Mouse (Mus musculus): ENCODE results near the gene Efcab8. TPM values are rescaled to one million over a fixed set of nuclear protein-coding genes. Genes with fewer than 3 reads are reported as not detected.
A peak's percentile ranks its signal among the peaks of the same experiment; 100 is the strongest.

The Efcab8 gene
- 1.4 TPM in 1 of 2 replicates, not detected in the other for polyA plus RNA-seq (2011; ENCODE audit: insufficient read depth, insufficient read length, low replicate concordance, missing spikeins)

DNA sequence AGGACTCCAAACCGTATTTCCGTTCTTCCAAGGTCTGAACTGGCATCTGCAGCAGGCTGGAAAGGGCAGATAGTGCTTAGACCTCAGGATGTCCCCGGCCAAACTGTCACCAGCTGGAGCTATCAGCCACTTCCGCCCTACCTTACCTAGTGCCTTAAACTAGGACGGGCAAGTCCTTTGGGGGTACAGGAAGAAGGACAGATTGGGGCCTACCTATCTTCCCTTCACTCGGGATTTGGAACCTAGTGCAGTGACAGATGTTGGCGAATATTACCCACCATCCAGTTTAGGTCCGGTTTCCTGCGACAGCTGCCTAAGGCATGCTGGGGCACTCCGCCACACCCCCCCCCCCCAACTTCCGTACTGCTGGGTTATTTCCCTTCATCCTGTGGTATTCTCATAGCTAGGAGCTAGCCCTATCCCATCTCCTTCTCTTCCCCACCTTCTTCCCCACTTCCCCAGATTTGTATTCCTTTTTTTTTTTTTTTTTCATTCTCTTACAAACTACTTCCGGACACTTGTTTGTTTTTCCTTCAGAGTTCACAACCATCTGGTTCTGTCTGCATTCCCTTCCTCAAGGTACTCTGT is at the start of gene Efcab8:
TSS of gene Efcab8 (plus strand) at position 538 of the 588 bp plus-strand sequence.
- TF ChIP-seq POLR2A (IDR thresholded peaks at IDR 0.05; ENCODE audit: borderline replicate concordance, control insufficient read depth, low read depth, low read length) (no peak), CTCF (IDR thresholded peaks at IDR 0.05; ENCODE audit: control insufficient read depth, insufficient read depth, low read length) (no peak)
- 18% methylated on average over 12 of the region's 12 CpGs for WGBS
- H3K4me3 ChIP-seq (replicated peaks; ENCODE audit: control insufficient read depth, low read depth, low read length) = peak within 1 kb of the TSS; percentile 62
- H3K27ac ChIP-seq (ENCODE audit: control insufficient read depth, insufficient read depth, low read depth, low read length, poor library complexity) = peak within 1 kb of the TSS; percentile 6; the same call in 1 of the 2 replicates
- peaks cover 2% of the 10 kb centered on the region for H3K4me1 ChIP-seq (ENCODE audit: control insufficient read depth, insufficient read depth, low read length)

DNA sequence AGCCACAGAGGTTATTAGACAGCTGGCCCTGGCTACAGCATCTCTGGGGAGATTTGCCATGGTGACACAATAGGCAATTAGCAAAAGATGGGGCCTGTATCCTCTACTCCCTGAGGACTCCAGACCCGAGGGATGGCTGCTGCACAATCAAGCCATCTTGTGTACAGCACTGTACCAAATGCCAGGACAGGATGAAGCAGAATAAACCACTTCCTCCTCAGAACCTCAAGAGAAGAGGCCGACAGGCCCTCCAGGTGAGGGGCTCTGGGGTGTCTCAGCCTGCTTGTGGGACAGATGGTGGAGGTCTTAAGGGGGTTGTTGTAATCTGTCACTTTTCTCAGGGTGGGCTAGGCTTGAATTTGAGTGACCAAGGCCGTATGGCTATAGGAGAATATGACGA is 45.7 kb upstream of the Efcab8 start:
- Histone ChIP-seq H3K27ac (ENCODE audit: control insufficient read depth, insufficient read depth, low read depth, low read length, poor library complexity) (no peak overlapping the region), H3K4me1 (ENCODE audit: control insufficient read depth, insufficient read depth, low read length) (no peaks in the 10 kb centered on the region), H3K4me3 (replicated peaks; ENCODE audit: control insufficient read depth, low read depth, low read length) (no peak overlapping the region)
- WGBS = 36% methylated on average over 4 of the region's 4 CpGs
- TF ChIP-seq CTCF (IDR thresholded peaks at IDR 0.05; ENCODE audit: control insufficient read depth, insufficient read depth, low read length) = no peak
- TF ChIP-seq POLR2A (IDR thresholded peaks at IDR 0.05; ENCODE audit: borderline replicate concordance, control insufficient read depth, low read depth, low read length) = no peak

- Histone ChIP-seq H3K27ac (ENCODE audit: control insufficient read depth, insufficient read depth, low read depth, low read length, poor library complexity) (peak within 1 kb of the TSS; percentile 91), H3K4me1 (ENCODE audit: control insufficient read depth, insufficient read depth, low read length) (no peaks in the 10 kb centered on the region; the same call in 1 of the 2 replicates), H3K4me3 (replicated peaks; ENCODE audit: control insufficient read depth, low read depth, low read length) (peak within 1 kb of the TSS; percentile 92)
- 11% methylated on average over 58 of the region's 58 CpGs for WGBS
- TF ChIP-seq CTCF (IDR thresholded peaks at IDR 0.05; ENCODE audit: control insufficient read depth, insufficient read depth, low read length) = no peak
- TF ChIP-seq POLR2A (IDR thresholded peaks at IDR 0.05; ENCODE audit: borderline replicate concordance, control insufficient read depth, low read depth, low read length) = peak; percentile 55; the same call in 1 of the 2 replicates
These were observed 39.0 kb upstream of the Efcab8 start, which contains the start of gene Mapre1 for GRCm38 (mm10) chr2:153740500-153741436. Gene Mapre1 (plus strand): TSS chr2:153741274.

DNA sequence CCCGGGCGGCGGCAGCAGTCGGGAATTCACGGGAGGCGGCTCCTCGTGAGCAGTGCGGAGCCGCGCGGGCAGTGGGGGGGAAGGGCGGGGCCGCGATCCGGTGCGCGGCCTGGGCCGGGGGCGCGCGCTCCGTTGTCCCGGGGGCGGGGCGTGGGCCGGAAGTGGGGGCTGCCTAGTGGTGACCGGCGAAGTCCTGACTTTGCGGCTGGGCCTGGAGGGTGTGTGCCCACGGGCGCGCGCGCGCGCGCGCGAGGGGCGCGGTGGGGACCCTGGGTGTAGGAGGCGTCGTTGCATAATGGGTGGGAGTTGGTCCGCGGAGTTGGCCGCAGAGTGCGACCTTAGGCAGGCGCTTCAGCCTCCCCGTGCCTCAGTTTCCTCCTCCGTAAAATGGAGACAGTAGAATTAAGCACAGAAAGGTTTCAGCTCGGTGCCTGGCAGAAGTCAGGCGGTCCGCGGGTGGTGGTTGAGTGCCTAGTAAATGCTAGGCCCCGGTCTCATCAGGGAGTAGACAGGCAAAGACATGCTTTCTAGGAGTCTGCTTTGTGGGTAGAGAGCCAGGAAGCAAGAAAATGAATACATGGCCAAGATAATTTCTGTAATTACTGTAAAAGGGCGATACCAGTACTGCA is 38.2 kb upstream of the Efcab8 start:
- under 1% methylated on average over 56 of the region's 56 CpGs for WGBS

DNA sequence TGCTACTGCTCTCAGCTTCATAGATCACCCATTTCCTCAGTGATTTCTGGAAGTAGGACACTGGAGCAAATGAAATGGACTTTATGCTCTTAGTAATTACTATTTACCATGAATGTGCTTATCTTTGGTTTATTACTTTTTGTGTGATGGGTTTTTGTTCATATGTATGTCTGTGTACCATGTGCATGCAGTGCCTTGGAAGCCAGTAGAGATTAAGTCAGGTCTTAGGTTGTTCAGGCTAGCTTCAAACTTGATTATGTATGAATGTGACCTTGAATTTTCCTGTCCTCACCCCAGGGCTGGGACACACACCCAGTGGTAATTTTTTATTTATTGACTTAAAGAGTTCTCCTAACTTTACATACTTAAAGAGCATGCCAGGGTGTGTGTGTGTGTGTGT is 31.7 kb upstream of the Efcab8 start:
- Histone ChIP-seq H3K27ac (ENCODE audit: control insufficient read depth, insufficient read depth, low read depth, low read length, poor library complexity) (no peak overlapping the region), H3K4me3 (replicated peaks; ENCODE audit: control insufficient read depth, low read depth, low read length) (no peak overlapping the region), H3K4me1 (ENCODE audit: control insufficient read depth, insufficient read depth, low read length) (no peaks in the 10 kb centered on the region; the same call in 1 of the 2 replicates)
- TF ChIP-seq POLR2A (IDR thresholded peaks at IDR 0.05; ENCODE audit: borderline replicate concordance, control insufficient read depth, low read depth, low read length) (no peak), CTCF (IDR thresholded peaks at IDR 0.05; ENCODE audit: control insufficient read depth, insufficient read depth, low read length) (no peak)

More for the DNA sequence above, 38.2 kb upstream of the Efcab8 start:
- TF ChIP-seq CTCF (IDR thresholded peaks at IDR 0.05; ENCODE audit: control insufficient read depth, insufficient read depth, low read length) (no peak), POLR2A (IDR thresholded peaks at IDR 0.05; ENCODE audit: borderline replicate concordance, control insufficient read depth, low read depth, low read length) (no peak)
- peak overlapping the region; percentile 92 for H3K4me3 ChIP-seq (replicated peaks; ENCODE audit: control insufficient read depth, low read depth, low read length)
- H3K4me1 ChIP-seq (ENCODE audit: control insufficient read depth, insufficient read depth, low read length) = no peaks in the 10 kb centered on the region; the same call in 1 of the 2 replicates
- peak overlapping the region; percentile 91 for H3K27ac ChIP-seq (ENCODE audit: control insufficient read depth, insufficient read depth, low read depth, low read length, poor library complexity)

GRCm38 (mm10) chr2:153750363-153750762 is 29.4 kb upstream of the Efcab8 start:
- no peak overlapping the region for H3K4me3 ChIP-seq (replicated peaks; ENCODE audit: control insufficient read depth, low read depth, low read length)
- WGBS = 79% methylated on average over 2 of the region's 2 CpGs
- no peak for TF ChIP-seq CTCF (IDR thresholded peaks at IDR 0.05; ENCODE audit: control insufficient read depth, insufficient read depth, low read length)
- TF ChIP-seq POLR2A (IDR thresholded peaks at IDR 0.05; ENCODE audit: borderline replicate concordance, control insufficient read depth, low read depth, low read length) = no peak
- H3K4me1 ChIP-seq (ENCODE audit: control insufficient read depth, insufficient read depth, low read length) = no peaks in the 10 kb centered on the region
- no peak overlapping the region for H3K27ac ChIP-seq (ENCODE audit: control insufficient read depth, insufficient read depth, low read depth, low read length, poor library complexity)

DNA sequence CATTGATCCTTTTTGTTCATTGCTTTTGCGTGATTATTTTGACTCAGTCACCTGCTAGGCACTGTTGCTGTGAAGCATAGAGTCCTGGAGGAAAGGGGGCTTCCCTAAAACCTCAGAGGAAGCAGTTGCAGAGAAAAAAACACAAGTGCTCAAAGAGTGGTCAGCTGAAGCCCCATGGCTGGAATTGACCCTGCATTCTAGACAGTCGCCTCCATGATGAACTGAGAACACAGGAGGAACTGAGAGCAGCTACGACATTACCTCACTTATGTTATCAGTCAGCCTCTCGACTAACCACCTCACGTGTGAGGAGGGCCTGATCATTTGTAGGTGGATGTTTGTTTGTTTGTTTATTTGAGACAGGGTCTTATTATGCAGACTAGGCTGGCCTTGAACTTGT is 17.6 kb upstream of the Efcab8 start:
- TF ChIP-seq POLR2A (IDR thresholded peaks at IDR 0.05; ENCODE audit: borderline replicate concordance, control insufficient read depth, low read depth, low read length) = no peak
- no peak for TF ChIP-seq CTCF (IDR thresholded peaks at IDR 0.05; ENCODE audit: control insufficient read depth, insufficient read depth, low read length)
- Histone ChIP-seq H3K27ac (ENCODE audit: control insufficient read depth, insufficient read depth, low read depth, low read length, poor library complexity) (no peak overlapping the region), H3K4me1 (ENCODE audit: control insufficient read depth, insufficient read depth, low read length) (no peaks in the 10 kb centered on the region), H3K4me3 (replicated peaks; ENCODE audit: control insufficient read depth, low read depth, low read length) (no peak overlapping the region)
- 82% methylated on average over 5 of the region's 5 CpGs for WGBS

DNA sequence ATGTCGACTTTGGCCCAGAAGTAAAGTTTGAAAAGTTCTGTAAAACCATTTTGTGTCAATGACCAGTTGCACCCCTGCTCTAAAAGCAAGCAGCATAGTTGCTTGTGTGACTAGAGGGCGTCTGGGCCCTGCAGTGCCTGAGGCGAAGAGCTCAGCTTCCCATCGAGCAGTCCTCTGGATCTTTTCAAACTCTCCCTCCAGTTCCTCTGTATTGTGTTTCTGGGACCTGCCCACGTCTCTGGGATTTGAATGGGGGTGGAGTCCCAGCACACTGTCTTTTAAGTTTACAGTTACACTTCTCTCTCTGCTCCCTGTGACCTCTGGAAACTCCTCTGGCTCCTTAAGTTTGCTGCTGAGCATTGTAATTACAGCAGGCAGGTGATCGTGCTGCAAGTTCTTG is 12.2 kb upstream of the Efcab8 start:
- 88% methylated on average over 6 of the region's 6 CpGs for WGBS
- TF ChIP-seq CTCF (IDR thresholded peaks at IDR 0.05; ENCODE audit: control insufficient read depth, insufficient read depth, low read length) (no peak), POLR2A (IDR thresholded peaks at IDR 0.05; ENCODE audit: borderline replicate concordance, control insufficient read depth, low read depth, low read length) (no peak)
- Histone ChIP-seq H3K4me1 (ENCODE audit: control insufficient read depth, insufficient read depth, low read length) (no peaks in the 10 kb centered on the region), H3K4me3 (replicated peaks; ENCODE audit: control insufficient read depth, low read depth, low read length) (no peak overlapping the region), H3K27ac (ENCODE audit: control insufficient read depth, insufficient read depth, low read depth, low read length, poor library complexity) (no peak overlapping the region)
